Mouse (Mus musculus): ENCODE measurements around the gene Gm5134. TPM values are rescaled to one million over a fixed set of nuclear protein-coding genes. Genes with fewer than 3 reads are reported as not detected.
A peak's percentile ranks its signal among the peaks of the same experiment; 100 is the strongest.

The Gm5134 gene
- total and polyA plus RNA-seq, 3 experiments, result not detected

DNA sequence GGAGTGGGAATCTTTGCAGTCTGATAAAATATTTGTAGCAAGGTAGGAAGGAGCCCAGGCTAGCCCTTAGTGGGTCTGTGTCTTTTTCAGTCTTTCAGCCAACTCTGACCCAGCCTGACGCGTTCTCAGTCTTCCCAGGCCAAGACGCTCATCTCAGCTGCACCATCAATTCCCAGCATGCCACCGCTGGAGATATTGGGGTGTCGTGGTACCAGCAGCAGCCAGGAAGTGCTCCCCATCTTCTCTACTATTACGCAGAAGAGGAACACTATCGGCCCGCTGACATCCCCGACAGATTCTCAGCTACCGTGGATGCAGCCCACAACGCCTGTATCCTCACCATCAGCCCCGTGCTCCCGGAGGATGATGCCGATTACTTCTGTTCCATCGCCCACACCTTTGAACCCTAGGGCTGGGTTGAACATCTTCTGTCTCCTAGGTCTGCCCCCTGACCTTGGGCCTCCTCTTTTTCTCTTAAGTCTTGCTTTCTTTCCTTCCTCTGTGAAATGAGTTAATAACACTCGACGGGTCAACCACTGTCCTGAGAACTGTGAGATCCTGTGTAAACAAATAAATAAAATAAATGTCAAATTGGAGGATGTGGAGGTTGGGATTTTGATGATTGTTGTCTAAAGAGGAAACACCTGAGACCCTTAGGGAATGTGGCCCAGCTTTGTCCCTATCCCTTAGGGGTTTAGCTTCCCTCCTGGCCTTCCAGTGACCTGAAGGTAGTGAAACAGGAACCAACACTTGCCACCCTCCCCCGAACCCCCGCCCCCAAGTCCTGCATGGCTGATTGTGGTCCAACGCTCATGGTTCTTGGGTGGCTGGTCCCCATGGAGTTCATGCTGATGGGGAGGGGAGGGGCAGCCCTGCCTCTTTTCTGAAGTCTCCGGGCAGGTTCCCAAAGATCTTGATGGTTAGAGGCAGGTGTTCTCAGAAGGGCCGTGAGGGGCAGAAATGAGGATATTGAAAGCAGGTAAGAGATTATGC lies 5.0 kb upstream of the Gm5134 start:
- no peak overlapping the region for H3K9ac ChIP-seq (ENCODE audit: low read depth, low read length)
- no peak overlapping the region for H3K27ac ChIP-seq
- H3K79me2 ChIP-seq (replicated peaks; ENCODE audit: control insufficient read depth, insufficient read depth, low read length), result no peaks in the 10 kb centered on the region
- peaks cover 2% of the 10 kb centered on the region for H3K4me1 ChIP-seq (ENCODE audit: control insufficient read depth, insufficient read depth, low read length)
- WGBS, result 71% methylated on average over 22 of the region's 22 CpGs
- no peaks in the 10 kb centered on the region; the same call in 1 of the 2 replicates for H3K27me3 ChIP-seq (ENCODE audit: control insufficient read depth, insufficient read depth, low read length)
- no peak overlapping the region for H3K4me3 ChIP-seq
- intact Hi-C loops (cut with DNase I), result loop anchor here (2.0 to 5.0 kb wide), 2 partner anchors 29 to 362 kb away; partner anchors contain the start of genes Ggt5 and Smarcb1
- TF ChIP-seq CTCF (IDR thresholded peaks at IDR 0.05), result no peak
- TF ChIP-seq POLR2A (IDR thresholded peaks at IDR 0.05; ENCODE audit: insufficient read depth, low read depth, low read length), result no peak
- no peak for TF ChIP-seq EP300 (IDR thresholded peaks at IDR 0.05; ENCODE audit: insufficient read depth, low read depth, low read length)
- peak in 1 of 2 experiments; percentile 13 for DNase-seq
- no peaks in the 10 kb centered on the region for H3K36me3 ChIP-seq (ENCODE audit: control insufficient read depth, insufficient read depth, low read length)

DNA sequence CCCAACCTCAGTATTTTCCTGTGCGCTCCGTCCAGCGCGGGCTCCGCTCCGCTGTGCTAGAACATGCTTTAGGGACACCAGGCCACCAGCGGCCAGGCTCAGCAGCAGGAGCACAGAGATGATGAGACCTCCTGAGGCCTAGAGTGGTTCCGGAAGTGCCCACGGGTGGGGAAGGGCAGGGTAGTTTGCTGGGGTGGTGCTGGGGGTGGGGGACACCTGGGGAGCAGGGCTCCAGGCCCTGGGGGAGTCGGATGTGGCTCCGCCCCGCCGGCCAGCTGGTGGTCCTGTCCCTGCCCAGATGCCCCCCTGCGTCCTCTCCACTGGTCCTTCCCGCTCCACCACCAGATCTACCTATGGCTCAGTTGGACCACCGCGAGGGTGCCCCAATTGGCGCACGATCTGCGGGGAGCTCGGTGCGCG lies 3.5 kb upstream of the Gm5134 start:
- peak overlapping the region; percentile 8; the same call in 1 of the 2 replicates for H3K4me3 ChIP-seq
- no peaks in the 10 kb centered on the region; the same call in 1 of the 2 replicates for H3K27me3 ChIP-seq (ENCODE audit: control insufficient read depth, insufficient read depth, low read length)
- peak overlapping the region; percentile 55 for H3K9ac ChIP-seq (ENCODE audit: low read depth, low read length)
- TF ChIP-seq EP300 (IDR thresholded peaks at IDR 0.05; ENCODE audit: insufficient read depth, low read depth, low read length) (no peak), POLR2A (IDR thresholded peaks at IDR 0.05; ENCODE audit: insufficient read depth, low read depth, low read length) (no peak), CTCF (IDR thresholded peaks at IDR 0.05) (no peak)
- H3K4me1 ChIP-seq (ENCODE audit: control insufficient read depth, insufficient read depth, low read length), result no peaks in the 10 kb centered on the region; the same call in 1 of the 2 replicates
- H3K36me3 ChIP-seq (ENCODE audit: control insufficient read depth, insufficient read depth, low read length), result no peaks in the 10 kb centered on the region
- H3K79me2 ChIP-seq (replicated peaks; ENCODE audit: control insufficient read depth, insufficient read depth, low read length), result no peaks in the 10 kb centered on the region
- 12% methylated on average over 23 of the region's 23 CpGs for WGBS
- no peak overlapping the region for H3K27ac ChIP-seq
- peak; percentile 31 to 40 for DNase-seq
- intact Hi-C loops (cut with DNase I), result loop anchor here (1.0 to 5.0 kb wide), 5 partner anchors 30 to 364 kb away; partner anchors contain the start of genes Ggt5 and Smarcb1

DNA sequence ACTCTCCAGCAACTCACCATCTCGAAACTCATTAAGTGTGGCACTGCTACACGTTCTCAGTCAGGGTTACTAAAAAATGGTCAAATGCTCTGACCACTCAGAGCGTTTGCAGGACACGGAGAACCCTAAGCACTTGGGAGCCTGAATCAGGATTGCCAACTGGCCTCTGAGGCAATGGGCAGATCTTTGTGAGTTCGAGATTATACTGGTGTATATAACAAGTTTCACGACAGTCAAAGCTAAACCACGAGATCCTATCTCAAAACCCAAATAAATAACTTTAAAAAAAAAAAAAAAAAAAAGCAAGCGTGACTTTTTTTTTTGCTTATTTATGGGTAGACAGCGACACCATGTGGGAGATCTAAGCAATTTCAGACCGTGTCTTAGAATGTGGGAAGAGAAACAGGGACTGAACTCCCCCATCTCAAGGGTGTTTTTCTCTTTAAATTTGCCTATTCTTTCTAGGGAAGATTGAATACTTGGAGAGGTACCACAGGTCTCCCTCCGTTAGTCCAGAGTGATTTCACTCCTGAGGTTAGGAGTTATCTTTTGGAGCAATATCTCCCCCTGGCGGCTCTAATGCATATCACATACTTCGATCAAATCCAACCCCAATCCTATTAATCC lies 2.8 kb upstream of the Gm5134 start:
- no peak overlapping the region for H3K27ac ChIP-seq
- H3K9ac ChIP-seq (ENCODE audit: low read depth, low read length), result no peak overlapping the region
- H3K4me3 ChIP-seq, result peak overlapping the region; percentile 41
- WGBS, result 2% methylated on average over 13 of the region's 13 CpGs
- H3K4me1 ChIP-seq (ENCODE audit: control insufficient read depth, insufficient read depth, low read length), result no peaks in the 10 kb centered on the region; the same call in 1 of the 2 replicates
- peak; percentile 29 to 33 for DNase-seq
- H3K36me3 ChIP-seq (ENCODE audit: control insufficient read depth, insufficient read depth, low read length), result no peaks in the 10 kb centered on the region
- no peaks in the 10 kb centered on the region; the same call in 1 of the 2 replicates for H3K27me3 ChIP-seq (ENCODE audit: control insufficient read depth, insufficient read depth, low read length)
- peak; percentile 87 for TF ChIP-seq CTCF (IDR thresholded peaks at IDR 0.05)
- TF ChIP-seq EP300 (IDR thresholded peaks at IDR 0.05; ENCODE audit: insufficient read depth, low read depth, low read length), result no peak
- no peaks in the 10 kb centered on the region for H3K79me2 ChIP-seq (replicated peaks; ENCODE audit: control insufficient read depth, insufficient read depth, low read length)
- intact Hi-C loops (cut with DNase I), result loop anchor here (1.0 to 5.0 kb wide), 5 partner anchors 31 to 364 kb away; partner anchors contain the start of genes Ggt5 and Smarcb1

DNA sequence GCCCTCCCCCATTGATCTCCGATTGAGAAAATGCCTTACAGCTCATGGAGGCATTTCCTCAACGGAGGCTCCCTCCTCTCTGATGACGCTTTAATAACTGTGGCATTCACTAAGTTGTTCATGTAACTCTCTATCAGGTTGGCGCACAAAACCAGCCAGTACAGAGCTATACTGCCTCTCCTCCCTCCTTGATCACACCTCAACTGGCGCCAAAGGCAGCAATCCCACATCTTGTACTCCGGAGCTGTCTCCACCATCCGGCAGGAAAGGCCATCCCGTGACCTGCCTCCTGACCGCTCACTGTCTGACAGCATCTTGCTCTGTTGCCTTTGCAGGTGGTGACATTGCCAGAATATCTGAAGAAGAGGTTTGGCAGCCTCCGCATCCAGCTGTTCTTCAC lies 19.5 kb downstream of the Gm5134 start:
- Histone ChIP-seq H3K27ac (no peak overlapping the region), H3K4me1 (ENCODE audit: control insufficient read depth, insufficient read depth, low read length) (no peaks in the 10 kb centered on the region), H3K36me3 (ENCODE audit: control insufficient read depth, insufficient read depth, low read length) (no peaks in the 10 kb centered on the region), H3K79me2 (replicated peaks; ENCODE audit: control insufficient read depth, insufficient read depth, low read length) (no peaks in the 10 kb centered on the region), H3K27me3 (ENCODE audit: control insufficient read depth, insufficient read depth, low read length) (no peaks in the 10 kb centered on the region), H3K9ac (ENCODE audit: low read depth, low read length) (no peak overlapping the region), H3K4me3 (no peak overlapping the region)
- TF ChIP-seq POLR2A (IDR thresholded peaks at IDR 0.05; ENCODE audit: insufficient read depth, low read depth, low read length) (no peak), EP300 (IDR thresholded peaks at IDR 0.05; ENCODE audit: insufficient read depth, low read depth, low read length) (no peak), CTCF (IDR thresholded peaks at IDR 0.05) (no peak)
- intact Hi-C loops (cut with DNase I), result no loop called here
- WGBS, result 86% methylated on average over 10 of the region's 10 CpGs
- DNase-seq, result no peak

DNA sequence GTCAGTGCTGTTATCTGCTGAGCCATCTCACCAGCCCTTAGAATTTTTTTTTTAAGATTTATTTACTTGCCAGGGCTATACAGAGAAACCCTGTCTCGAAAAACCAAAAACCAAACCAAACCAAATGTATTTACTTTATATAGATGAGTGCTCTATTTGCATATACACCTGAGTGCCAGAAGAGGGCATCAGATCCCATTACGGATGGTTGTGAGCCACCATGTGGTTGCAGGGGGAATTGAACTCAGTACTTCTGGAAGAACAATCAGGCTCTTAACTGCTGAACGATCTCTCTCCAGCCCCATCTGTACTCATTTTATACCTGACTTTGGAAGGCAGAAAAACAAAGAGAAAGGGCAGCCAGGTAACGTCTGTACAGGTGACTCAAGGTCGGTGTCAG lies 20.9 kb downstream of the Gm5134 start:
- Histone ChIP-seq H3K27me3 (ENCODE audit: control insufficient read depth, insufficient read depth, low read length) (no peaks in the 10 kb centered on the region), H3K4me3 (no peak overlapping the region), H3K79me2 (replicated peaks; ENCODE audit: control insufficient read depth, insufficient read depth, low read length) (no peaks in the 10 kb centered on the region), H3K36me3 (ENCODE audit: control insufficient read depth, insufficient read depth, low read length) (no peaks in the 10 kb centered on the region), H3K9ac (ENCODE audit: low read depth, low read length) (no peak overlapping the region), H3K27ac (no peak overlapping the region), H3K4me1 (ENCODE audit: control insufficient read depth, insufficient read depth, low read length) (no peaks in the 10 kb centered on the region)
- intact Hi-C loops (cut with DNase I), result no loop called here
- no peak for TF ChIP-seq POLR2A (IDR thresholded peaks at IDR 0.05; ENCODE audit: insufficient read depth, low read depth, low read length)
- TF ChIP-seq CTCF (IDR thresholded peaks at IDR 0.05), result peak; percentile 65
- no peak for DNase-seq
- WGBS, result 63% methylated on average over 5 of the region's 5 CpGs
